Mouse (Mus musculus) lung, postnatal 0 days (tissue): ENCODE results near the gene Ctsf. TPM values are rescaled to one million over a fixed set of nuclear protein-coding genes. Genes with fewer than 3 reads are reported as not detected.

Source experiments
- ATAC-seq: fragments of 200-750 bp; cut with Nextera tagmentation; 2 replicates; pipeline ENCODE4 v1.8.0; 2017; ENCODE audit warnings: moderate library complexity
- DNase-seq: peaks from one replicate; pipeline ENCODE4 v3.0.0-alpha.2; 2016; ENCODE audit warnings: low spot score
- H3K27ac ChIP-seq: fragments of 300-500 bp; sonication (generic); 2 replicates; pipeline ENCODE4 v1.5.1; 2014; ENCODE audit warnings: antibody characterized with exemption, mild to moderate bottlenecking, low read length, mixed read lengths
- H3K27me3 ChIP-seq: fragments of 300-500 bp; sonication (generic); replicated peaks from 2 replicates; pipeline ENCODE4 v1.6.1; 2014; ENCODE audit warnings: low read length, mixed read lengths; ENCODE audit not compliant: insufficient read depth
- H3K36me3 ChIP-seq: fragments of 300-500 bp; sonication (generic); 2 replicates; pipeline ENCODE4 v1.6.1; 2014; ENCODE audit warnings: low read length, mixed read lengths; ENCODE audit not compliant: insufficient read depth
- H3K4me1 ChIP-seq: fragments of 300-500 bp; sonication (generic); 2 replicates; pipeline ENCODE4 v1.6.1; 2014; ENCODE audit warnings: antibody characterized with exemption, low read depth, low read length, mixed read lengths; ENCODE audit not compliant: insufficient read depth
- H3K4me2 ChIP-seq: fragments of 300-500 bp; sonication (generic); replicated peaks from 2 replicates; pipeline ENCODE4 v1.6.1; 2014; ENCODE audit warnings: low read depth, mild to moderate bottlenecking, low read length, moderate library complexity, mixed read lengths
- H3K4me3 ChIP-seq: fragments of 300-500 bp; sonication (generic); 2 replicates; pipeline ENCODE4 v1.5.1; 2014; ENCODE audit warnings: low read depth, low read length
- H3K9ac ChIP-seq: fragments of 300-500 bp; sonication (generic); replicated peaks from 2 replicates; pipeline ENCODE4 v1.6.1; 2014; ENCODE audit warnings: low read depth, mild to moderate bottlenecking
- H3K9me3 ChIP-seq: fragments of 300-500 bp; sonication (generic); 2 replicates; pipeline ENCODE4 v1.6.1; 2016; ENCODE audit warnings: low read length, mixed read lengths
- CTCF ChIP-seq: IDR thresholded peaks from 2 replicates; pipeline ENCODE4 v1.5.1; 2016; ENCODE audit warnings: antibody characterized with exemption, mild to moderate bottlenecking
- EP300 ChIP-seq: IDR thresholded peaks from 2 replicates; pipeline ENCODE4 v1.6.1; 2016; ENCODE audit warnings: antibody characterized with exemption, mild to moderate bottlenecking, control low read depth
- WGBS: fragments of 180-500 bp; shearing (Covaris S2); extraction: QIAGEN DNeasy Blood & Tissue Kit; methylation state at CpG from one replicate; pipeline ENCODE4 v1.1.7; 2014; 5-methylcytosine and 5-hydroxymethylcytosine counted together
- polyA plus RNA-seq: library from polyadenylated mRNA; unstranded; fragments of >200 nt; fragmentation: Nextera tagmentation; extraction: Ambion mirVana; gene quantifications from 2 replicates; pipeline ENCODE4 v1.2.1, GENCODE M21; 2015

Gene Ctsf
- polyA plus RNA-seq, result 34.2 and 35.2 TPM in 2 replicates

GRCm38 (mm10) chr19:4854552-4855469 is at the start of gene Ctsf:
Gene Ctsf, plus strand, starts transcription at chr19:4855130.
- H3K4me3 ChIP-seq, result peak within 1 kb of the TSS; percentile 43
- ATAC-seq, result peak; percentile 92
- H3K4me2 ChIP-seq, result peak within 1 kb of the TSS; percentile 90
- WGBS, result 7% methylated on average over 44 of the region's 45 CpGs
- H3K9me3 ChIP-seq, result no peaks in the 10 kb centered on the region
- peak within 1 kb of the TSS; percentile 34 for H3K9ac ChIP-seq
- H3K4me1 ChIP-seq, result 0 out of 2 replicates have a peak, but pooled peaks cover 4% of the 10 kb centered on the region
- TF ChIP-seq CTCF, result peak; percentile 26
- TF ChIP-seq EP300, result no peak
- peak; percentile 86 for DNase-seq
- H3K36me3 ChIP-seq, result no peaks in the 10 kb centered on the region
- H3K27me3 ChIP-seq, result no peaks in the 10 kb centered on the region
- H3K27ac ChIP-seq, result no peak within 1 kb of the TSS

- Histone ChIP-seq H3K4me1 (peaks cover 8% of the 10 kb centered on the region; the same call in 1 of the 2 replicates), H3K9ac (peak overlapping the region; percentile 63), H3K27me3 (no peaks in the 10 kb centered on the region), H3K27ac (peak overlapping the region; percentile 94), H3K36me3 (no peaks in the 10 kb centered on the region), H3K4me2 (peak overlapping the region; percentile 85), H3K4me3 (peak overlapping the region; percentile 76), H3K9me3 (no peaks in the 10 kb centered on the region)
- TF ChIP-seq EP300 (no peak), CTCF (no peak)
- ATAC-seq (no peak), DNase-seq (no peak)
- WGBS, result under 1% methylated on average over 14 of the region's 14 CpGs
These were observed 44.6 kb upstream of the Ctsf start for GRCm38 (mm10) chr19:4810309-4810708.

GRCm38 (mm10) chr19:4810746-4811062 is 44.2 kb upstream of the Ctsf start:
- Histone ChIP-seq H3K27ac (peak overlapping the region; percentile 94), H3K4me3 (peak overlapping the region; percentile 76), H3K4me2 (peak overlapping the region; percentile 85), H3K27me3 (no peaks in the 10 kb centered on the region), H3K9me3 (no peaks in the 10 kb centered on the region), H3K9ac (peak overlapping the region; percentile 63), H3K4me1 (peaks cover 8% of the 10 kb centered on the region; the same call in 1 of the 2 replicates), H3K36me3 (no peaks in the 10 kb centered on the region)
- whole genome bisulfite sequencing, result 0% methylated on average over 16 of the region's 17 CpGs
- TF ChIP-seq EP300, result no peak
- TF ChIP-seq CTCF, result no peak
- DNase-seq (no peak), ATAC-seq (no peak)

- TF ChIP-seq CTCF, result no peak
- no peak for TF ChIP-seq EP300
- under 1% methylated on average over 81 of the region's 83 CpGs for WGBS
- no peaks in the 10 kb centered on the region for H3K9me3 ChIP-seq
- peak; percentile 99 for ATAC-seq
- peak within 1 kb of the TSS; percentile 63 for H3K9ac ChIP-seq
- peak within 1 kb of the TSS; percentile 76 for H3K4me3 ChIP-seq
- DNase-seq, result peak; percentile 100
- no peaks in the 10 kb centered on the region for H3K27me3 ChIP-seq
- H3K27ac ChIP-seq, result peak within 1 kb of the TSS; percentile 94
- H3K4me1 ChIP-seq, result peaks cover 8% of the 10 kb centered on the region; the same call in 1 of the 2 replicates
- H3K4me2 ChIP-seq, result peak within 1 kb of the TSS; percentile 85
- no peaks in the 10 kb centered on the region for H3K36me3 ChIP-seq
These were observed 43.6 kb upstream of the Ctsf start, which contains the start of the genes Gm21992 and Rbm14 for GRCm38 (mm10) chr19:4811063-4811908. Gene Gm21992, minus strand, starts transcription at chr19:4811612. Gene Rbm14, minus strand, starts transcription at chr19:4811634.

- 2% methylated on average over 12 of the region's 12 CpGs for WGBS
- peak overlapping the region; percentile 94 for H3K27ac ChIP-seq
- no peaks in the 10 kb centered on the region for H3K27me3 ChIP-seq
- peak overlapping the region; percentile 63 for H3K9ac ChIP-seq
- H3K36me3 ChIP-seq, result no peaks in the 10 kb centered on the region
- TF ChIP-seq CTCF (no peak), EP300 (no peak)
- no peak for DNase-seq
- peaks cover 8% of the 10 kb centered on the region; the same call in 1 of the 2 replicates for H3K4me1 ChIP-seq
- no peaks in the 10 kb centered on the region for H3K9me3 ChIP-seq
- peak overlapping the region; percentile 85 for H3K4me2 ChIP-seq
- H3K4me3 ChIP-seq, result peak overlapping the region; percentile 76
- peak; percentile 39 for ATAC-seq
These were observed 43.1 kb upstream of the Ctsf start for GRCm38 (mm10) chr19:4811909-4812242.
